Mouse (Mus musculus) heart, embryonic 12.5 days (tissue): ENCODE results near the gene Olfr1241. TPM values are rescaled to one million over a fixed set of nuclear protein-coding genes. Genes with fewer than 3 reads are reported as not detected.

Source experiments
- ATAC-seq: fragments of 200-750 bp; cut with Nextera tagmentation; 2 replicates; pipeline ENCODE4 v1.8.0; 2017; ENCODE audit warnings: moderate TSS enrichment, moderate library complexity; ENCODE audit not compliant: insufficient number of reproducible peaks, low FRiP score
- H3K27ac ChIP-seq: fragments of 300-500 bp; sonication (generic); 2 replicates; pipeline ENCODE4 v1.5.1; 2016; ENCODE audit warnings: mild to moderate bottlenecking, moderate library complexity; ENCODE audit not compliant: poor library complexity, severe bottlenecking
- H3K27me3 ChIP-seq: fragments of 300-500 bp; sonication (generic); replicated peaks from 2 replicates; pipeline ENCODE4 v1.6.1; 2016; ENCODE audit warnings: mild to moderate bottlenecking, moderate library complexity
- H3K36me3 ChIP-seq: fragments of 300-500 bp; sonication (generic); 2 replicates; pipeline ENCODE4 v1.6.1; 2016; ENCODE audit warnings: mild to moderate bottlenecking, moderate library complexity
- H3K4me1 ChIP-seq: fragments of 300-500 bp; sonication (generic); replicated peaks from 2 replicates; pipeline ENCODE4 v1.6.1; 2016; ENCODE audit warnings: mild to moderate bottlenecking
- H3K4me2 ChIP-seq: fragments of 300-500 bp; sonication (generic); 2 replicates; pipeline ENCODE4 v1.6.1; 2016; ENCODE audit warnings: mild to moderate bottlenecking, moderate library complexity
- H3K4me3 ChIP-seq: fragments of 300-500 bp; sonication (generic); 2 replicates; pipeline ENCODE4 v1.5.1; 2016; ENCODE audit warnings: mild to moderate bottlenecking
- H3K9ac ChIP-seq: fragments of 300-500 bp; sonication (generic); 2 replicates; pipeline ENCODE4 v1.6.1; 2016; ENCODE audit warnings: mild to moderate bottlenecking, moderate library complexity
- H3K9me3 ChIP-seq: fragments of 300-500 bp; sonication (generic); replicated peaks from 2 replicates; pipeline ENCODE4 v1.6.1; 2016; ENCODE audit warnings: mild to moderate bottlenecking, moderate library complexity
- WGBS: fragments of 180-500 bp; shearing (Covaris S2); methylation state at CpG from one replicate; pipeline ENCODE4 v1.1.7; 2016; 5-methylcytosine and 5-hydroxymethylcytosine counted together
- polyA plus RNA-seq: library from polyadenylated mRNA; unstranded; fragments of >200 nt; fragmentation: Nextera tagmentation; extraction: Ambion mirVana; gene quantifications from 2 replicates; pipeline ENCODE4 v1.2.1, GENCODE M21; 2016

The Olfr1241 gene
- not detected in 2 replicates for polyA plus RNA-seq

GRCm38 (mm10) chr2:89487026-89487425 lies at the start of gene Olfr1241:
Gene Olfr1241 (minus strand): TSS chr2:89487126.
- Histone ChIP-seq H3K4me3 (no peak within 1 kb of the TSS), H3K9me3 (no peaks in the 10 kb centered on the region), H3K36me3 (no peaks in the 10 kb centered on the region), H3K4me1 (no peaks in the 10 kb centered on the region), H3K27me3 (no peaks in the 10 kb centered on the region), H3K4me2 (no peak within 1 kb of the TSS), H3K9ac (no peak within 1 kb of the TSS), H3K27ac (no peak within 1 kb of the TSS)
- ATAC-seq: no peak

- no peaks in the 10 kb centered on the region for H3K27me3 ChIP-seq
- H3K4me1 ChIP-seq: no peaks in the 10 kb centered on the region
- no peaks in the 10 kb centered on the region for H3K9me3 ChIP-seq
- H3K9ac ChIP-seq: no peak within 1 kb of the TSS
- no peak for ATAC-seq
- H3K36me3 ChIP-seq: no peaks in the 10 kb centered on the region
- 80% methylated on average over 1 of the region's 1 CpGs for WGBS
- no peak within 1 kb of the TSS for H3K4me3 ChIP-seq
- H3K27ac ChIP-seq: no peak within 1 kb of the TSS
- no peak within 1 kb of the TSS for H3K4me2 ChIP-seq
Measured at GRCm38 (mm10) chr2:89531387-89531786, 44.5 kb upstream of the Olfr1241 start, which contains the start of gene Olfr1243. Gene Olfr1243 (minus strand): TSS chr2:89531487.

GRCm38 (mm10) chr2:89498235-89498634 lies 11.3 kb upstream of the Olfr1241 start, which contains the start of gene Olfr1242:
Gene Olfr1242 (minus strand): TSS chr2:89498335.
- Histone ChIP-seq H3K9ac (no peak within 1 kb of the TSS), H3K4me2 (no peak within 1 kb of the TSS), H3K27me3 (no peaks in the 10 kb centered on the region), H3K4me3 (no peak within 1 kb of the TSS), H3K36me3 (no peaks in the 10 kb centered on the region), H3K9me3 (no peaks in the 10 kb centered on the region), H3K4me1 (no peaks in the 10 kb centered on the region), H3K27ac (no peak within 1 kb of the TSS)
- no peak for ATAC-seq
- 71% methylated on average over 1 of the region's 1 CpGs for WGBS

- Histone ChIP-seq H3K27ac (no peak within 1 kb of the TSS), H3K36me3 (no peaks in the 10 kb centered on the region), H3K4me3 (no peak within 1 kb of the TSS), H3K9me3 (no peaks in the 10 kb centered on the region), H3K27me3 (no peaks in the 10 kb centered on the region), H3K9ac (no peak within 1 kb of the TSS), H3K4me2 (no peak within 1 kb of the TSS), H3K4me1 (no peaks in the 10 kb centered on the region)
- no peak for ATAC-seq
- WGBS: 72% methylated on average over 3 of the region's 3 CpGs
Measured at GRCm38 (mm10) chr2:89442900-89443299, 44.0 kb downstream of the Olfr1241 start, which contains the start of gene Olfr1240. Gene Olfr1240 (minus strand): TSS chr2:89443000.

Other genes starting within 250 kb of the Olfr1241 start
- gene Olfr1228, start 233.1 kb downstream of the Olfr1241 start, polyA plus RNA-seq: not detected in 2 replicates
- not detected in 2 replicates for gene Olfr1229, start 199.1 kb downstream of the Olfr1241 start, polyA plus RNA-seq
- gene Olfr1230, start 189.9 kb downstream of the Olfr1241 start, polyA plus RNA-seq: not detected in 2 replicates
- not detected in 2 replicates for gene Olfr1231, start 180.1 kb downstream of the Olfr1241 start, polyA plus RNA-seq
- not detected in 2 replicates for gene Olfr1232, start 157.5 kb downstream of the Olfr1241 start, polyA plus RNA-seq
- not detected in 2 replicates for gene Olfr1233, start 144.7 kb downstream of the Olfr1241 start, polyA plus RNA-seq
- not detected in 2 replicates for gene Olfr1234, start 122.3 kb downstream of the Olfr1241 start, polyA plus RNA-seq
- gene Olfr1238, start 77.5 kb downstream of the Olfr1241 start, polyA plus RNA-seq: not detected in 2 replicates
- not detected in 2 replicates for gene Olfr1239, start 66.7 kb downstream of the Olfr1241 start, polyA plus RNA-seq
- not detected in 2 replicates for gene Olfr1240, start 44.1 kb downstream of the Olfr1241 start, polyA plus RNA-seq
- gene Olfr1242, start 11.2 kb upstream of the Olfr1241 start, polyA plus RNA-seq: not detected in 2 replicates
- not detected in 2 replicates for gene Olfr1243, start 44.4 kb upstream of the Olfr1241 start, polyA plus RNA-seq
- gene Olfr1245, start 91.3 kb upstream of the Olfr1241 start, polyA plus RNA-seq: not detected in 2 replicates
- not detected in 2 replicates for gene Olfr1246, start 106.0 kb upstream of the Olfr1241 start, polyA plus RNA-seq
- not detected in 2 replicates for gene Olfr1247, start 127.0 kb upstream of the Olfr1241 start, polyA plus RNA-seq
- gene Olfr1248, start 131.1 kb upstream of the Olfr1241 start, polyA plus RNA-seq: not detected in 2 replicates
- not detected in 2 replicates for gene Olfr1249, start 147.9 kb upstream of the Olfr1241 start, polyA plus RNA-seq
- not detected in 2 replicates for gene Olfr1250, start 174.3 kb upstream of the Olfr1241 start, polyA plus RNA-seq
- not detected in 2 replicates for gene Olfr1251, start 184.8 kb upstream of the Olfr1241 start, polyA plus RNA-seq
- gene Olfr1252, start 237.9 kb upstream of the Olfr1241 start, polyA plus RNA-seq: not detected in 2 replicates